Mouse (Mus musculus): ENCODE results near the gene Fbxl15. TPM values are rescaled to one million over a fixed set of nuclear protein-coding genes. Genes with fewer than 3 reads are reported as not detected.

Fbxl15 gene
- polyA plus RNA-seq, 1 experiment = 60.4 TPM

GRCm38 (mm10) chr19:46318586-46319378 lies 9.2 kb upstream of the Fbxl15 start:
- H3K4me1 ChIP-seq (ENCODE audit: control insufficient read depth, insufficient read depth, insufficient read length, low read length) = peaks cover 6% of the 10 kb centered on the region
- no peak overlapping the region for H3K27ac ChIP-seq (ENCODE audit: insufficient read depth, low read depth, low read length)
- WGBS = 15% methylated on average over 16 of the region's 16 CpGs
- TF ChIP-seq POLR2A (IDR thresholded peaks at IDR 0.05; ENCODE audit: low read depth, low read length) (no peak), CTCF (IDR thresholded peaks at IDR 0.05; ENCODE audit: extremely low read depth, insufficient read length, insufficient replicate concordance, low read depth, low read length) (no peak)
- H3K27me3 ChIP-seq (ENCODE audit: control insufficient read depth, insufficient read depth, low read length) = peaks cover 54% of the 10 kb centered on the region
- H3K36me3 ChIP-seq (ENCODE audit: control insufficient read depth, insufficient read depth, low read length) = no peaks in the 10 kb centered on the region
- H3K4me3 ChIP-seq (ENCODE audit: low read depth, low read length) = no peak overlapping the region

DNA sequence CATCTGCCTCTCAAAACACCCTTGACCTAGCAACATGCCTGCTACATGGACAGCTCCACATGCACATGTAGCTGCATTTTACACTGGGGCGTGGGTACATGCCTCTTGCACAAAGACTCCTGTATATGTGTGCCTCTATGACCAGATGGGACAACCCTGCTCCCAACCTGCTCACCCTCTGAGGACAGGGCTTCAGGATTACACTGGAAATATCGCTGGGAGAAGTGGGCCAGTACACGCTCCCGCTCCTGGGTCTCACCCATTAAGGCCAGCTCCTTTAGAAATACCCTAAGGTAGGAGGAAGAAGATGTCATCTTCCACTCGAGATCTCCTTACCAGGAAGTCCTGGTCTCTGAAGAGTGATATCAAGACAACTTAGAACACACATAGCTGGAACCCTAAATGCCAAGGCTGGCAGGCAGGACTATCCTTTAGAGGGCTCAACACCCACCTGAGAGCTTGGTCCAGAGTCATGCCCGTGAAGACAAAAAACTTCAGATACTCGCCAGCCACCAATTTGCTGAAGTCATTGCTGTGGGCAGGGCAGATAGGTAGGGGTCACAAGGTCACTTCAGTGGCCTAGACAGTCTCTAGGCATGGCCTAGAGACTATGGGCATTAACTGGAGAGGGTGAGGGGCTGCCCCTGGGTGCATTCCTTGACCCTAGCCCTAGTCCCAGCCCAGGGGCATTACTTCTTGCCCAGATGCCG lies 7.8 kb upstream of the Fbxl15 start:
- WGBS = 71% methylated on average over 8 of the region's 8 CpGs

DNA sequence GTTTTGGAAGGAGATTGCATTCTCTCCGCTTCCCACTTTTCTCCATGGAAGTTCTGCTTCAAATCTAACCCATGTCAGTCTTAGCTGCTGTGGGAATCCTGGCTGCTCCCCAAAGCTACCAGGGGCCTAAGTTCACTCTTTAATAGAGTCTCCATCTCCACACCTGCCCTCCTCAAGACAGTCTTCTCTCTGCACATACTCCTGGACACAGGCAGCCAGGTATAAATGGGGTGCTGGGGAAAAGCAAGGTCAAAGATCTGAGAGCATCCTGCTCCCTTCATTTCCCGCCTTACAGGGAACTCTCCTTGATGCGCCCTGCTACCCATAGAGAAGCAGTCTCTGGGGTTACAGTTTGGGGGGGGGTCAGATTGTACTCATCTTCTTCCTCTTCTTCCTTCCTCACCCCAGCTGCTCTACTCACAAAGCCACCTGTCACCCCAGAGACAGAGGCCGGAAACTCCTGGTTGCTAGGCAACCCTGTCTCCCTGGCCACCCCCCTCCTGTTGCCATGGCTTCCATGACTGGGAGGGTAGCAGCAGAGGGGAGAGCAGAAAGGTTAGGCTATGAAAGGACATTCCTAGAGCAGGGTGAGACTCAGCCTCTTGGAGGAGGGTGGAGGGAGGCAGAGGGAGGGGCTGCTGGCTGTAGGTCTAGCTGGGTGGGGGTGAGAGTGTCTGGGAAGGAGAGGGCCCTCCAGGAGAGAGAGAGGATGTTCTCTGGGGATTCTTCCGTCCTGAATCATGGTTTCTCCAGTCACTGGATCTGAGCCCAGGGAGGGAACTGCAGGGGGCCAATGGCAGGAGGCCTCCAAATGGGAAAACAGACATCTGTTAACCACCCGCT lies 6.7 kb upstream of the Fbxl15 start:
- WGBS = 30% methylated on average over 6 of the region's 6 CpGs
- no peaks in the 10 kb centered on the region; the same call in 1 of the 2 replicates for H3K4me1 ChIP-seq (ENCODE audit: control insufficient read depth, insufficient read depth, insufficient read length, low read length)
- no peak overlapping the region for H3K4me3 ChIP-seq (ENCODE audit: low read depth, low read length)
- peaks cover 47% of the 10 kb centered on the region for H3K27me3 ChIP-seq (ENCODE audit: control insufficient read depth, insufficient read depth, low read length)
- TF ChIP-seq POLR2A (IDR thresholded peaks at IDR 0.05; ENCODE audit: low read depth, low read length) (no peak), CTCF (IDR thresholded peaks at IDR 0.05; ENCODE audit: extremely low read depth, insufficient read length, insufficient replicate concordance, low read depth, low read length) (no peak)
- no peak overlapping the region for H3K27ac ChIP-seq (ENCODE audit: insufficient read depth, low read depth, low read length)
- H3K36me3 ChIP-seq (ENCODE audit: control insufficient read depth, insufficient read depth, low read length) = no peaks in the 10 kb centered on the region

More for the DNA sequence above, 7.8 kb upstream of the Fbxl15 start:
- TF ChIP-seq POLR2A (IDR thresholded peaks at IDR 0.05; ENCODE audit: low read depth, low read length) = no peak
- H3K27me3 ChIP-seq (ENCODE audit: control insufficient read depth, insufficient read depth, low read length) = peaks cover 51% of the 10 kb centered on the region
- no peak overlapping the region for H3K27ac ChIP-seq (ENCODE audit: insufficient read depth, low read depth, low read length)
- no peaks in the 10 kb centered on the region for H3K36me3 ChIP-seq (ENCODE audit: control insufficient read depth, insufficient read depth, low read length)
- H3K4me1 ChIP-seq (ENCODE audit: control insufficient read depth, insufficient read depth, insufficient read length, low read length) = no peaks in the 10 kb centered on the region; the same call in 1 of the 2 replicates
- H3K4me3 ChIP-seq (ENCODE audit: low read depth, low read length) = no peak overlapping the region

GRCm38 (mm10) chr19:46322144-46322995 lies 5.6 kb upstream of the Fbxl15 start:
- H3K4me1 ChIP-seq (ENCODE audit: control insufficient read depth, insufficient read depth, insufficient read length, low read length) = peaks cover 6% of the 10 kb centered on the region
- H3K36me3 ChIP-seq (ENCODE audit: control insufficient read depth, insufficient read depth, low read length) = no peaks in the 10 kb centered on the region
- H3K27ac ChIP-seq (ENCODE audit: insufficient read depth, low read depth, low read length) = no peak overlapping the region
- WGBS = 59% methylated on average over 11 of the region's 11 CpGs
- TF ChIP-seq POLR2A (IDR thresholded peaks at IDR 0.05; ENCODE audit: low read depth, low read length) (no peak), CTCF (IDR thresholded peaks at IDR 0.05; ENCODE audit: extremely low read depth, insufficient read length, insufficient replicate concordance, low read depth, low read length) (no peak)
- H3K4me3 ChIP-seq (ENCODE audit: low read depth, low read length) = no peak overlapping the region
- H3K27me3 ChIP-seq (ENCODE audit: control insufficient read depth, insufficient read depth, low read length) = peaks cover 36% of the 10 kb centered on the region

DNA sequence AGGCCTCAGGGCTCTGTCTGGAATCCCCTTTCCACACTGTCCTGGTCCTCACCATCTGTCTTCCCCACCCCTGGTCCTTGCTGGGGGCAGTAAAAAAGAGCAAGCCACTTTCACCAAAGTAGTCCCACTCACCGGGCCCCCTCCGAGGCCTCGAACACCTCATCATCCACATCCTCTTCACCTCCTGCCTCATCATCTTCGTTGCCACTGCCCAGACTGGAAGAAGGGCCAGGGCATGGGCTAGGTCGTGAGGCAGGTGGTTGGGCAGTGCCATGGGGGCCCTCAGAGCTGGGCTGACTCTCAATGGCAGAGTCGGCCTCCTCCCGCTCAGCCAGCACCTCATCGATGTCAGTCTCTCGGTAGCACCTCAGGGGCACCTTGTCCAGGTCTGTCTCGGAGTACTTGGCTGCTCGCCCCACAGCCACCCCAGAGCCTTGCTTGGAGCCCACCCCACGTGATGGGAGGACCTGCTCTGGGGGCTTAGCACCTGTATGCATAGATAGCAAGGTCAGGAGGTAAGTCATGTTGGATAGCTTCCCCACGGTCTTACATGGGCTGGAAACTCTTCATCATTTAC lies 4.9 kb upstream of the Fbxl15 start:
- Histone ChIP-seq H3K4me3 (ENCODE audit: low read depth, low read length) (no peak overlapping the region), H3K27me3 (ENCODE audit: control insufficient read depth, insufficient read depth, low read length) (peaks cover 29% of the 10 kb centered on the region), H3K36me3 (ENCODE audit: control insufficient read depth, insufficient read depth, low read length) (no peaks in the 10 kb centered on the region), H3K27ac (ENCODE audit: insufficient read depth, low read depth, low read length) (no peak overlapping the region), H3K4me1 (ENCODE audit: control insufficient read depth, insufficient read depth, insufficient read length, low read length) (peaks cover 11% of the 10 kb centered on the region)
- WGBS = 67% methylated on average over 13 of the region's 13 CpGs
- TF ChIP-seq CTCF (IDR thresholded peaks at IDR 0.05; ENCODE audit: extremely low read depth, insufficient read length, insufficient replicate concordance, low read depth, low read length) = no peak
- TF ChIP-seq POLR2A (IDR thresholded peaks at IDR 0.05; ENCODE audit: low read depth, low read length) = no peak

DNA sequence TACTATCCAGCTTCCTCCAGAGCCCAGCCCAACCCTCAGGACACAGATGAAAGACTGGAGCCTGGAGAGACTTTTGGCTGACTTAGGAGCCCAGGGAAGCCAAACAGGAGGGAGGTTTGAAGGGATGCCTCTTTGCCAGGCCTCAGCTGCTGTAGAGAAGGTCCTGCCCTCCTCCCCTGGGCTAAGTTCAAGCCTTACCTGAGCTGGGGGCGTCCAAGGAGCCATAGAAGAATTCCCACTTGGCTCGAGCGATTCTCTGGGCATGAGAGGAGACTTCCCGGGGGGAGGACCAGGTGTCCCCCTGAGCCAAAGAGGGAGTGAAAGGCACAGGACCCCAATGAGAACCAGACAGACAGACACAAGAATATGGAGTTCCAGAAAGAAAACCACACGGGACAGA lies 4.3 kb upstream of the Fbxl15 start:
- peaks cover 11% of the 10 kb centered on the region for H3K4me1 ChIP-seq (ENCODE audit: control insufficient read depth, insufficient read depth, insufficient read length, low read length)
- 65% methylated on average over 5 of the region's 5 CpGs for WGBS
- H3K27me3 ChIP-seq (ENCODE audit: control insufficient read depth, insufficient read depth, low read length) = peaks cover 23% of the 10 kb centered on the region
- no peak overlapping the region for H3K27ac ChIP-seq (ENCODE audit: insufficient read depth, low read depth, low read length)
- no peaks in the 10 kb centered on the region for H3K36me3 ChIP-seq (ENCODE audit: control insufficient read depth, insufficient read depth, low read length)
- no peak overlapping the region for H3K4me3 ChIP-seq (ENCODE audit: low read depth, low read length)
- TF ChIP-seq CTCF (IDR thresholded peaks at IDR 0.05; ENCODE audit: extremely low read depth, insufficient read length, insufficient replicate concordance, low read depth, low read length) = no peak
- no peak for TF ChIP-seq POLR2A (IDR thresholded peaks at IDR 0.05; ENCODE audit: low read depth, low read length)

Measured in small intestine, adult 2 months (tissue).